In genomic region chr7:56419253-56419844, GRCm38 (mm10) we compare ENCODE assay signal across 9 mouse cellular contexts.
DNase-seq lines count a peak whose midpoint lies in the region; ATAC-seq and TF ChIP-seq lines count a peak whose summit lies in the region.
"Had no signal": no experiment of that assay in that cellular context is flagged by ENCODE, and none has a peak within 500 bp of the region (broad histone marks: within the 10 kb centered on the region; RNA-seq: fewer than 3 reads in every experiment).

No protein-coding gene starts in this region.

- 0 out of 2 replicates have a peak, but pooled peaks cover 5% of the 10 kb centered on the region for H3K4me1 ChIP-seq in midbrain, embryonic 14.5 days (ENCODE audit: control insufficient read depth, insufficient read depth, low read length)
- H3K4me1 ChIP-seq in midbrain, embryonic 10.5 days, result 0 out of 2 replicates have a peak, but pooled peaks cover 4% of the 10 kb centered on the region
- no peaks in the 10 kb centered on the region for H3K4me1 ChIP-seq in midbrain, embryonic 15.5 days
- no peaks in the 10 kb centered on the region for H3K4me1 ChIP-seq in intestine, postnatal 0 days (replicated peaks; ENCODE audit: control insufficient read depth, insufficient read depth, low read length)
- H3K4me1 ChIP-seq: lung, embryonic 15.5 days had no signal

- TF ChIP-seq CTCF in intestine, postnatal 0 days (IDR thresholded peaks at IDR 0.05; ENCODE audit: low read depth), result no peak

- H3K4me3 ChIP-seq in midbrain, embryonic 14.5 days (replicated peaks; ENCODE audit: low read depth, low read length), result no peak overlapping the region
- no peak overlapping the region for H3K4me3 ChIP-seq in midbrain, embryonic 10.5 days
- no peak overlapping the region for H3K4me3 ChIP-seq in midbrain, embryonic 15.5 days
- H3K4me3 ChIP-seq in intestine, postnatal 0 days (ENCODE audit: low read depth, low read length), result no peak overlapping the region
- H3K4me3 ChIP-seq: lung, embryonic 15.5 days had no signal

- no peaks in the 10 kb centered on the region for H3K36me3 ChIP-seq in midbrain, embryonic 14.5 days (ENCODE audit: control insufficient read depth, insufficient read depth, low read length)
- no peaks in the 10 kb centered on the region for H3K36me3 ChIP-seq in midbrain, embryonic 10.5 days
- H3K36me3 ChIP-seq in midbrain, embryonic 15.5 days (replicated peaks), result no peaks in the 10 kb centered on the region
- no peaks in the 10 kb centered on the region for H3K36me3 ChIP-seq in intestine, postnatal 0 days (ENCODE audit: control insufficient read depth, insufficient read depth)
- H3K36me3 ChIP-seq: lung, embryonic 15.5 days had no signal

- H3K27ac ChIP-seq in midbrain, embryonic 14.5 days (replicated peaks; ENCODE audit: low read depth, low read length), result no peak overlapping the region
- no peak overlapping the region for H3K27ac ChIP-seq in midbrain, embryonic 10.5 days (replicated peaks)
- no peak overlapping the region for H3K27ac ChIP-seq in midbrain, embryonic 15.5 days
- H3K27ac ChIP-seq in intestine, postnatal 0 days (ENCODE audit: low read depth, low read length), result no peak overlapping the region
- H3K27ac ChIP-seq: lung, embryonic 15.5 days had no signal

- H3K4me2 ChIP-seq in midbrain, embryonic 14.5 days (ENCODE audit: low read length), result no peak overlapping the region
- no peak overlapping the region for H3K4me2 ChIP-seq in midbrain, embryonic 15.5 days
- H3K4me2 ChIP-seq in intestine, postnatal 0 days (replicated peaks; ENCODE audit: low read depth), result no peak overlapping the region
- H3K4me2 ChIP-seq: lung, embryonic 15.5 days had no signal

- DNase-seq in midbrain, embryonic 14.5 days, result peak; percentile 16
- no peak for DNase-seq in midbrain, embryonic 10.5 days (ENCODE audit: low spot score)
- DNase-seq in gastrocnemius, postnatal 10 days, result peak; percentile 55
- peak; percentile 17 to 20 for DNase-seq in kidney, postnatal 36 days
- DNase-seq in cerebellum, adult 9-10 months, result no peak
- DNase-seq in liver, result no peak

- H3K27me3 ChIP-seq in midbrain, embryonic 14.5 days (ENCODE audit: control insufficient read depth, insufficient read depth, low read length), result no peaks in the 10 kb centered on the region
- no peaks in the 10 kb centered on the region for H3K27me3 ChIP-seq in midbrain, embryonic 10.5 days (ENCODE audit: low read depth, poor library complexity, severe bottlenecking)
- no peaks in the 10 kb centered on the region for H3K27me3 ChIP-seq in midbrain, embryonic 15.5 days (replicated peaks)
- H3K27me3 ChIP-seq in intestine, postnatal 0 days (replicated peaks; ENCODE audit: control insufficient read depth, insufficient read depth, low read length), result no peaks in the 10 kb centered on the region
- H3K27me3 ChIP-seq: lung, embryonic 15.5 days had no signal

- H3K9ac ChIP-seq in midbrain, embryonic 14.5 days (replicated peaks; ENCODE audit: low read length), result no peak overlapping the region
- H3K9ac ChIP-seq in midbrain, embryonic 15.5 days, result no peak overlapping the region
- no peak overlapping the region for H3K9ac ChIP-seq in intestine, postnatal 0 days (ENCODE audit: low read depth, low read length)
- H3K9ac ChIP-seq: lung, embryonic 15.5 days had no signal

- H3K9me3 ChIP-seq in midbrain, embryonic 14.5 days (ENCODE audit: control insufficient read depth, low read length), result no peaks in the 10 kb centered on the region
- H3K9me3 ChIP-seq in midbrain, embryonic 10.5 days (replicated peaks), result no peaks in the 10 kb centered on the region
- no peaks in the 10 kb centered on the region for H3K9me3 ChIP-seq in midbrain, embryonic 15.5 days
- H3K9me3 ChIP-seq in intestine, postnatal 0 days (ENCODE audit: control insufficient read depth), result no peaks in the 10 kb centered on the region
- H3K9me3 ChIP-seq: lung, embryonic 15.5 days had no signal

- no peak for ATAC-seq in midbrain, embryonic 14.5 days (ENCODE audit: low FRiP score, low TSS enrichment)
- ATAC-seq in midbrain, embryonic 15.5 days (replicated peaks), result peak; percentile 37
- ATAC-seq in intestine, postnatal 0 days, result no peak

- 33% methylated on average over 5 of the region's 5 CpGs for WGBS in midbrain, embryonic 14.5 days
- 31% methylated on average over 5 of the region's 5 CpGs for WGBS in midbrain, embryonic 10.5 days
- 26% methylated on average over 5 of the region's 5 CpGs for WGBS in midbrain, embryonic 15.5 days
- WGBS in intestine, postnatal 0 days, result 21% methylated on average over 5 of the region's 5 CpGs

Comparison
In these comparisons a context has a peak if more than half of its experiments do, and no peak if none do; other contexts are left out.
1. DNase-seq: peak in midbrain, embryonic 14.5 days (single experiment), gastrocnemius, postnatal 10 days (single experiment) and kidney, postnatal 36 days (2 of 2); none in midbrain, embryonic 10.5 days (single experiment), cerebellum, adult 9-10 months (single experiment) and liver (single experiment).